Mouse (Mus musculus): Measurements from ENCODE around the gene Serpina3f.
"Not testable (repeated sequence)": the region's sequence is repeated elsewhere in the genome, so short reads cannot be mapped to it uniquely, and the experiment has no call there.

Serpina3f gene

GRCm38 (mm10) chr12:104214445-104214753 lies at the start of gene Serpina3f:
Gene Serpina3f, plus strand, starts transcription at chr12:104214544.
- CTCF ChIA-PET: no interaction called here

GRCm38 (mm10) chr12:104174747-104175146 lies 39.6 kb upstream of the Serpina3f start:
- CTCF ChIA-PET: no interaction called here

GRCm38 (mm10) chr12:104175636-104176035 lies 38.7 kb upstream of the Serpina3f start:
- CTCF ChIA-PET: no interaction called here

- CTCF ChIA-PET: no interaction called here
Observed at GRCm38 (mm10) chr12:104178577-104178976, 35.8 kb upstream of the Serpina3f start.

GRCm38 (mm10) chr12:104178987-104179386 lies 35.4 kb upstream of the Serpina3f start:
- CTCF ChIA-PET: no interaction called here

- CTCF ChIA-PET: no interaction called here
Observed at GRCm38 (mm10) chr12:104185046-104185445, 29.3 kb upstream of the Serpina3f start.

GRCm38 (mm10) chr12:104186041-104186581 lies 28.2 kb upstream of the Serpina3f start:
- CTCF ChIA-PET: no interaction called here

GRCm38 (mm10) chr12:104189246-104189645 lies 25.1 kb upstream of the Serpina3f start:
- CTCF ChIA-PET: no interaction called here

GRCm38 (mm10) chr12:104190852-104191251 lies 23.5 kb upstream of the Serpina3f start:
- CTCF ChIA-PET: interaction anchor here (0.5 kb wide), 1 partner anchor 259 kb away, joined by 4 read pairs; no protein-coding TSS in a partner anchor

GRCm38 (mm10) chr12:104209149-104209548 lies 5.2 kb upstream of the Serpina3f start:
- CTCF ChIA-PET: no interaction called here

GRCm38 (mm10) chr12:104209802-104210201 lies 4.5 kb upstream of the Serpina3f start:
- CTCF ChIA-PET: no interaction called here

- CTCF ChIA-PET: no interaction called here
Observed at GRCm38 (mm10) chr12:104213689-104214444, 477 bp upstream of the Serpina3f start.

GRCm38 (mm10) chr12:104215249-104215648 lies 905 bp downstream of the Serpina3f start:
- CTCF ChIA-PET: no interaction called here

- CTCF ChIA-PET: no interaction called here
Observed at GRCm38 (mm10) chr12:104221616-104222015, 7.3 kb downstream of the Serpina3f start.

- CTCF ChIA-PET: no interaction called here
Observed at GRCm38 (mm10) chr12:104223690-104224089, 9.3 kb downstream of the Serpina3f start.

GRCm38 (mm10) chr12:104224598-104225300 lies 10.4 kb downstream of the Serpina3f start:
- CTCF ChIA-PET: no interaction called here

- CTCF ChIA-PET: no interaction called here
Observed at GRCm38 (mm10) chr12:104230762-104231161, 16.4 kb downstream of the Serpina3f start.

GRCm38 (mm10) chr12:104235915-104236314 lies 21.6 kb downstream of the Serpina3f start, which contains the start of gene Serpina3g:
Gene Serpina3g, plus strand, starts transcription at chr12:104236245.
- CTCF ChIA-PET: no interaction called here

GRCm38 (mm10) chr12:104238048-104238447 lies 23.7 kb downstream of the Serpina3f start:
- CTCF ChIA-PET: not testable (repeated sequence)

- CTCF ChIA-PET: no interaction called here
Observed at GRCm38 (mm10) chr12:104243307-104243706, 29.0 kb downstream of the Serpina3f start.

GRCm38 (mm10) chr12:104245092-104245491 lies 30.7 kb downstream of the Serpina3f start:
- CTCF ChIA-PET: no interaction called here

- CTCF ChIA-PET: no interaction called here
Observed at GRCm38 (mm10) chr12:104245595-104245994, 31.3 kb downstream of the Serpina3f start.

GRCm38 (mm10) chr12:104247553-104248002 lies 33.2 kb downstream of the Serpina3f start:
- CTCF ChIA-PET: no interaction called here

Data from spleen, embryonic (tissue).